Mouse (Mus musculus): ENCODE data around the gene Fcmr.
A peak's percentile ranks its signal among the peaks of the same experiment; 100 is the strongest.

The Fcmr gene

GRCm38 (mm10) chr1:130865541-130866221 lies at the start of gene Fcmr:
Gene Fcmr, plus strand, starts transcription at chr1:130865669.
- DNase-seq: peak; percentile 13

- DNase-seq: peak; percentile 22
These were observed 45.7 kb upstream of the Fcmr start for GRCm38 (mm10) chr1:130819737-130820136.

GRCm38 (mm10) chr1:130820316-130821148 lies 44.9 kb upstream of the Fcmr start:
- DNase-seq: peak; percentile 44

GRCm38 (mm10) chr1:130821149-130821471 lies 44.4 kb upstream of the Fcmr start:
- DNase-seq: no peak

GRCm38 (mm10) chr1:130821911-130822625 lies 43.4 kb upstream of the Fcmr start:
- DNase-seq: no peak

GRCm38 (mm10) chr1:130826448-130826847 lies 39.0 kb upstream of the Fcmr start, which contains the start of gene Pigr:
Gene Pigr, plus strand, starts transcription at chr1:130826684.
- peak; percentile 47 for DNase-seq

GRCm38 (mm10) chr1:130828656-130829055 lies 36.8 kb upstream of the Fcmr start:
- DNase-seq: no peak

GRCm38 (mm10) chr1:130829906-130830830 lies 35.3 kb upstream of the Fcmr start:
- no peak for DNase-seq

- DNase-seq: no peak
These were observed 33.0 kb upstream of the Fcmr start for GRCm38 (mm10) chr1:130832230-130833149.

GRCm38 (mm10) chr1:130835161-130835936 lies 30.1 kb upstream of the Fcmr start:
- no peak for DNase-seq

- DNase-seq: peak; percentile 84
These were observed 27.2 kb upstream of the Fcmr start for GRCm38 (mm10) chr1:130838288-130838687.

- DNase-seq: no peak
These were observed 24.7 kb upstream of the Fcmr start for GRCm38 (mm10) chr1:130840599-130841379.

- DNase-seq: no peak
These were observed 23.8 kb upstream of the Fcmr start for GRCm38 (mm10) chr1:130841621-130842020.

GRCm38 (mm10) chr1:130844516-130844915 lies 21.0 kb upstream of the Fcmr start:
- DNase-seq: no peak

GRCm38 (mm10) chr1:130849530-130850214 lies 15.8 kb upstream of the Fcmr start:
- DNase-seq: no peak

GRCm38 (mm10) chr1:130850405-130850804 lies 15.1 kb upstream of the Fcmr start:
- no peak for DNase-seq

- DNase-seq: no peak
These were observed 10.7 kb upstream of the Fcmr start for GRCm38 (mm10) chr1:130854819-130855218.

- no peak for DNase-seq
These were observed 9.7 kb upstream of the Fcmr start for GRCm38 (mm10) chr1:130855723-130856122.

- DNase-seq: no peak
These were observed 8.0 kb upstream of the Fcmr start for GRCm38 (mm10) chr1:130857456-130857855.
